Mouse (Mus musculus) megakaryocyte, embryonic 14.5 days (primary cell): ENCODE measurements around the gene Drap1. TPM values are rescaled to one million over a fixed set of nuclear protein-coding genes. Genes with fewer than 3 reads are reported as not detected.

ENCODE experiments used
- H3K27me3 ChIP-seq: replicated peaks from 2 replicates; pipeline ENCODE3; 2012; ENCODE audit warnings: inconsistent platforms
- H3K36me3 ChIP-seq: replicated peaks from 2 replicates; pipeline ENCODE3; 2012; ENCODE audit warnings: low read length, inconsistent platforms, mixed read lengths
- H3K4me1 ChIP-seq: 2 replicates; pipeline ENCODE4 v1.6.1; 2012; ENCODE audit warnings: inconsistent platforms
- H3K4me3 ChIP-seq: replicated peaks from 2 replicates; pipeline ENCODE3; 2012; ENCODE audit warnings: moderate library complexity, mild to moderate bottlenecking, inconsistent platforms
- H3K9me3 ChIP-seq: 2 replicates; pipeline ENCODE4 v1.6.1; 2012; ENCODE audit warnings: inconsistent platforms
- FLI1 ChIP-seq: IDR thresholded peaks from 2 replicates; pipeline ENCODE4 v1.6.1; 2012; ENCODE audit warnings: low read length, inconsistent platforms, mixed read lengths
- GATA1 ChIP-seq: IDR thresholded peaks from 3 replicates; pipeline ENCODE4 v1.6.1; 2012; ENCODE audit warnings: mixed read lengths, low read length, inconsistent platforms, borderline replicate concordance
- polyA plus RNA-seq: library from polyadenylated mRNA; stranded (reverse); fragments of >175 nt; gene quantifications from 2 replicates; pipeline ENCODE4 v1.2.3, GENCODE M21; 2012; ENCODE audit warnings: low replicate concordance; ENCODE audit not compliant: insufficient read depth

The Drap1 gene
- polyA plus RNA-seq, 1 experiment, result 449 TPM

GRCm38 (mm10) chr19:5461411-5461810 is 36.6 kb upstream of the Drap1 start:
- H3K4me3 ChIP-seq, result peak overlapping the region; percentile 100
- no peaks in the 10 kb centered on the region for H3K9me3 ChIP-seq
- peaks cover 66% of the 10 kb centered on the region for H3K4me1 ChIP-seq
- TF ChIP-seq GATA1, result no peak
- TF ChIP-seq FLI1, result no peak
- no peaks in the 10 kb centered on the region for H3K27me3 ChIP-seq
- H3K36me3 ChIP-seq, result peaks cover 51% of the 10 kb centered on the region

- H3K4me3 ChIP-seq, result peak within 1 kb of the TSS; percentile 100
- TF ChIP-seq GATA1 (no peak), FLI1 (no peak)
- peaks cover 69% of the 10 kb centered on the region for H3K4me1 ChIP-seq
- peaks cover 42% of the 10 kb centered on the region for H3K36me3 ChIP-seq
- H3K27me3 ChIP-seq, result no peaks in the 10 kb centered on the region
- no peaks in the 10 kb centered on the region for H3K9me3 ChIP-seq
These were observed 35.7 kb upstream of the Drap1 start, which contains the start of gene Fibp for GRCm38 (mm10) chr19:5460465-5460911. TSS of gene Fibp (plus strand) at chr19:5460615.

- no peaks in the 10 kb centered on the region for H3K27me3 ChIP-seq
- H3K36me3 ChIP-seq, result peaks cover 42% of the 10 kb centered on the region
- no peaks in the 10 kb centered on the region for H3K9me3 ChIP-seq
- H3K4me1 ChIP-seq, result peaks cover 71% of the 10 kb centered on the region
- TF ChIP-seq FLI1 (no peak), GATA1 (no peak)
- H3K4me3 ChIP-seq, result peak overlapping the region; percentile 100
These were observed 35.1 kb upstream of the Drap1 start for GRCm38 (mm10) chr19:5459896-5460295.

GRCm38 (mm10) chr19:5459019-5459418 is 34.2 kb upstream of the Drap1 start:
- Histone ChIP-seq H3K36me3 (peaks cover 42% of the 10 kb centered on the region), H3K4me3 (no peak overlapping the region)
- TF ChIP-seq GATA1, result no peak
- TF ChIP-seq FLI1, result no peak

GRCm38 (mm10) chr19:5457746-5458442 is 33.1 kb upstream of the Drap1 start, which contains the start of gene Ccdc85b:
TSS of gene Ccdc85b (minus strand) at chr19:5457894.
- Histone ChIP-seq H3K27me3 (no peaks in the 10 kb centered on the region), H3K4me3 (peak within 1 kb of the TSS; percentile 97), H3K9me3 (no peaks in the 10 kb centered on the region), H3K4me1 (peaks cover 57% of the 10 kb centered on the region), H3K36me3 (peaks cover 35% of the 10 kb centered on the region)
- TF ChIP-seq FLI1 (no peak), GATA1 (no peak)

More at GRCm38 (mm10) chr19:5459019-5459418, 34.2 kb upstream of the Drap1 start:
- Histone ChIP-seq H3K27me3 (no peaks in the 10 kb centered on the region), H3K4me1 (peaks cover 65% of the 10 kb centered on the region), H3K9me3 (no peaks in the 10 kb centered on the region)

- H3K4me3 ChIP-seq, result peak overlapping the region; percentile 97
- H3K36me3 ChIP-seq, result peaks cover 28% of the 10 kb centered on the region
- H3K27me3 ChIP-seq, result no peaks in the 10 kb centered on the region
- TF ChIP-seq FLI1, result no peak
- no peak for TF ChIP-seq GATA1
- peaks cover 57% of the 10 kb centered on the region for H3K4me1 ChIP-seq
- H3K9me3 ChIP-seq, result no peaks in the 10 kb centered on the region
These were observed 32.4 kb upstream of the Drap1 start for GRCm38 (mm10) chr19:5456922-5457745.

- H3K27me3 ChIP-seq, result peaks cover 4% of the 10 kb centered on the region
- no peaks in the 10 kb centered on the region for H3K9me3 ChIP-seq
- H3K4me3 ChIP-seq, result peak overlapping the region; percentile 97
- H3K4me1 ChIP-seq, result peaks cover 56% of the 10 kb centered on the region
- TF ChIP-seq FLI1 (no peak), GATA1 (no peak)
- peaks cover 20% of the 10 kb centered on the region for H3K36me3 ChIP-seq
These were observed 31.6 kb upstream of the Drap1 start for GRCm38 (mm10) chr19:5456241-5456921.

GRCm38 (mm10) chr19:5455568-5455967 is 30.8 kb upstream of the Drap1 start:
- Histone ChIP-seq H3K4me1 (peaks cover 50% of the 10 kb centered on the region), H3K27me3 (peaks cover 9% of the 10 kb centered on the region), H3K36me3 (peaks cover 20% of the 10 kb centered on the region), H3K4me3 (peak overlapping the region; percentile 72), H3K9me3 (no peaks in the 10 kb centered on the region)
- TF ChIP-seq GATA1 (no peak), FLI1 (no peak)

- no peaks in the 10 kb centered on the region for H3K9me3 ChIP-seq
- TF ChIP-seq GATA1 (no peak), FLI1 (no peak)
- peaks cover 14% of the 10 kb centered on the region for H3K27me3 ChIP-seq
- H3K4me1 ChIP-seq, result peaks cover 53% of the 10 kb centered on the region
- no peak overlapping the region for H3K4me3 ChIP-seq
- H3K36me3 ChIP-seq, result peaks cover 20% of the 10 kb centered on the region
These were observed 30.3 kb upstream of the Drap1 start for GRCm38 (mm10) chr19:5455037-5455436.
